Mouse (Mus musculus) cerebellum, adult (tissue): Measurements from ENCODE around the gene Daxx.
"Not testable (repeated sequence)": the region's sequence is repeated elsewhere in the genome, so short reads cannot be mapped to it uniquely, and the experiment has no call there.

Source experiments
- ATAC-seq: cut with Nextera tagmentation; 2 replicates; pipeline ENCODE4 v1.9.2; 2017; ENCODE audit warnings: mild to moderate bottlenecking, moderate library complexity, mixed read lengths; ENCODE audit not compliant: insufficient number of reproducible peaks, low FRiP score, low TSS enrichment

Gene Daxx

GRCm38 (mm10) chr17:33909077-33909868, at the start of gene Daxx:
Gene Daxx (plus strand): TSS chr17:33909414.
- ATAC-seq = peak; percentile 95

DNA sequence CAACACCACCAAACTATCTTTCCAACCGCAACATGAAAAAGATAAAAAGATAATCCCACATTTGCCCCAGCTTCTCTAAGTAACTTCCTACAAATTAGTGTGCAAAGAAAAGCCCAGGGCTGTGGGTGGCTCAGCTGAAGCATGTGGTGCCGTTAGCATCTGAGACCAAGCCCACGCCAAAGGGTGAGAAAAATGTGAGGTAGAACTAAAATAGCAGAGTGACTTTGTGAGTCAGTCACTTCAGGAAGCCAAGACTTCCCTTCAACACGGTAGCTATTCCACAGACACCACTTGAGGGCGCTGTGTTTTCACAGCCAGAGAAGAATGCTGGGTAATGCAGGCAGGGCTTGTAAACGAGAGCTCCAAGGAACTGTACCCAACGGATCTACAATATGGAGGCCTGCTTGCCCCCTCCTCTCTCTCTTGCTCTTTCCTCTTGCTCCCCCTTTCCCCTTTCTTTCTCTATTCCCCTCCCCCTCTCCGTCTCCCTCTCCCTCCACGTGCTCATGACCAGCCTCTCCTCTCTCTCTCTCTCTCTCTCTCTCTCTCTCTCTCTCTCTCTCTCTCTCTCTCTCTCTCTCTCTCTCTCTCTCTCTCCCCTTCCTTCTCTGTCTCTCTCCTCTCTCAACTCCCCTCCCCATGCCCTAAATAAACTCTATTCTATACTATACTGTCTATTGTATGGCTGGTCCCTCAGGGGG, 43.7 kb upstream of the Daxx start:
- ATAC-seq = no peak

GRCm38 (mm10) chr17:33873537-33873936, 35.7 kb upstream of the Daxx start, which contains the start of gene Gm7029:
Gene Gm7029 (plus strand): TSS chr17:33873837.
- ATAC-seq = not testable (repeated sequence)

DNA sequence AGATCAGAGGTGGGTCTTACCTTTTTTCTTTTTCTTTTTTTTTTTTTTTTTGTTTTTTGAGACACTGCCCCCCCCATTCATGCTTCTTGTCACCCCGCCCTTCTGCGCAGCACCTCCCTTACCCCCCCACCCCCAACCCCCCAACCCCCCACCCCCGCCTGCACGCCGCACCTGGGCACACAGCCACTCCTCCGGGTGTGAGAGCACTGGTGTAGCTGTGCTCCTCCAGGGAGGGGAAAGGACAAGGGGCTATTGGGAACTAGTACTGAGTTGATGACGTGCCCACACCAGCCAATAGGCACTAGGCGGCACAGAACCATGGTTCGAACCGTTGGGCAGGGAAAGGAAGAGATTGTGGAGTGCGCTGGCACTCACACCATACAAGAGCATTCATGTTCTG, 34.8 kb upstream of the Daxx start:
- ATAC-seq = no peak

GRCm38 (mm10) chr17:33875797-33876196, 33.4 kb upstream of the Daxx start:
- not testable (repeated sequence) for ATAC-seq

DNA sequence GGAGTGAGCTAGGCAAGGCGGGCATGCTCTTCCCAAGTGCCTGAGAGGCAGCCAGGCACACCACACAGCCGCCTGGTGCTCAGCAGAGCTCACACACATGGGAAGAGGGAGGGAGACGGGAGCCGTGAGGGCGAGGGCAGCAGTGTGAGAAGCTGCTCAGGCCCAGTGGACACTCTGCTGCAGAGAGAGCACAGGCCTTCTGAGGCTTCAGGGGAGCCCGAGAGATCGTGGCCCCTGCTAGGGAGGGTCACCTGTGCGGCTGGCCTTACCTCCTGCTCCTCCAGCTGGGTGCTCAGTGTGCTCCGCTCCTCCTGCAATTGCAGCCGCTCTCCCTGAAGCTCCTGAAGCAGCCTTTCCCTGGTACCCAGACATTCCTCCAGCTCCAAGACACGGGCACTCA, 24.9 kb upstream of the Daxx start:
- ATAC-seq = not testable (repeated sequence)

- not testable (repeated sequence) for ATAC-seq
Observed at GRCm38 (mm10) chr17:33887802-33888201, 21.4 kb upstream of the Daxx start.

GRCm38 (mm10) chr17:33888230-33888629, 21.0 kb upstream of the Daxx start:
- ATAC-seq = not testable (repeated sequence)

GRCm38 (mm10) chr17:33889941-33890532, 19.2 kb upstream of the Daxx start:
- ATAC-seq = not testable (repeated sequence)

DNA sequence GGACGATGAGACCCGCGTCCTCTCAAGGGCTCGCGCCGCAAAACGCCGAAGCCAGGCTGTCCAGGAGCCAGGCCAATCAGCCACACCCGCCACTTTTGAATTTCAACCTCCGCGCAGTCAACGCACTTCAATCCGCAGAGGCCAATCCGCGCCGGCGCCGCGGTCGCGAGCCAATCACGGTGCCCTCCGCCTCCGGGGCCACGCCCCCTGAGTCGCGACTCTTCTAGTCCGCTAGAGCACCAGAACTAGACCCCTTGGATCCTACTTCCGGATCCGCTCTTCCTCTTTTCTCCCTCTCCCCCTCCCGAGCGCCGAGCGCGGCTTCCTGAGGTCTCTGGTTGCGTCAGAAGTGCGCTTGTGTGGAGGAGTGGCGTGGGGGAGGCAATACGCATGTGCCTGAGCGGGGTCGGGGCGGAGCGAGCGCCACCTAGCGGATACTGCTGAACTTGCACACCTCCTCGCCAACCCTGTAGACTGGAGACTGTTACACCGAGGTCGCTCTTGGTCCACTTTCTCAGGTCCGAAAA, 18.6 kb upstream of the Daxx start, which contains the start of gene Kifc1:
Gene Kifc1 (minus strand): TSS at position 129 of the 527 bp plus-strand sequence.
- ATAC-seq = peak; percentile 99

GRCm38 (mm10) chr17:33891357-33891756, 17.9 kb upstream of the Daxx start:
- no peak for ATAC-seq

GRCm38 (mm10) chr17:33891892-33892291, 17.3 kb upstream of the Daxx start:
- not testable (repeated sequence) for ATAC-seq

DNA sequence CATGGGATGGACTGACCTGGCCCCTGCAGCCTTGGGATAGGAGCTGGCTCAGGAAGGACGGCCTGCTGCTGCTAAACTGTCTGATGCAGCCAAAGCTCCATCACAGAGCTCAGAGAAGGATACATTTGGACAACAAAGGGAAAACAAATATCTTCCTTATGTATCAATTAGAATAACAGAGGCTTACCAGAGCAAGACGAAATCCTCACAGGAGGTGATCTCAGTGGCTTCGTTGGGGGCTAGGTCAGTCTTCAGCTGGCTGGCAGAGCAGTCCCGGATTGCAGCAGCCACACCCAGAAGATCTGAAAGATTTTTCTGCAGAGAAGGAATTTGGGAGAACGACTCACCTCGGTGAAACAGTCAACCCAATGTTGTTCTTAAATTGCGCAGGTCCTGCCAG, 16.8 kb upstream of the Daxx start:
- no peak for ATAC-seq

DNA sequence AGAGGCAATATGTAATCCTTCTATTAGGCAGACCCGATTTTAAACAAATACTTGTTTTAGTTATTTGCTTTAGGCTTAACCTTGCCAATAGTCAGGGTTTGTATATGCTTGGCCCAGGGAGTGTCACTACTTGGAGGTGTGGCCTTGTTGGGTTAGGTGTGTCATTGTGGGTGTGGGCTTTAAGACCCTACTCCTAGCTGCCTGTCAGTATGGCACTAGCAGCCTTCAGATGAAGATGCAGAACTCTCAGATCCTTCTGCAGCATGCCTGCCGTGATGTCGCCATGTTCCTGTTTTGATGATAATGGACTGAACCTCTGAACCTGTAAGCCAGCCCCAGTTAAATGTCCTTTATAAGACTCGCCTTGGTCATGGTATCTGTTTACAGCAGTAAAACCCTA, 16.2 kb upstream of the Daxx start:
- ATAC-seq = not testable (repeated sequence)

DNA sequence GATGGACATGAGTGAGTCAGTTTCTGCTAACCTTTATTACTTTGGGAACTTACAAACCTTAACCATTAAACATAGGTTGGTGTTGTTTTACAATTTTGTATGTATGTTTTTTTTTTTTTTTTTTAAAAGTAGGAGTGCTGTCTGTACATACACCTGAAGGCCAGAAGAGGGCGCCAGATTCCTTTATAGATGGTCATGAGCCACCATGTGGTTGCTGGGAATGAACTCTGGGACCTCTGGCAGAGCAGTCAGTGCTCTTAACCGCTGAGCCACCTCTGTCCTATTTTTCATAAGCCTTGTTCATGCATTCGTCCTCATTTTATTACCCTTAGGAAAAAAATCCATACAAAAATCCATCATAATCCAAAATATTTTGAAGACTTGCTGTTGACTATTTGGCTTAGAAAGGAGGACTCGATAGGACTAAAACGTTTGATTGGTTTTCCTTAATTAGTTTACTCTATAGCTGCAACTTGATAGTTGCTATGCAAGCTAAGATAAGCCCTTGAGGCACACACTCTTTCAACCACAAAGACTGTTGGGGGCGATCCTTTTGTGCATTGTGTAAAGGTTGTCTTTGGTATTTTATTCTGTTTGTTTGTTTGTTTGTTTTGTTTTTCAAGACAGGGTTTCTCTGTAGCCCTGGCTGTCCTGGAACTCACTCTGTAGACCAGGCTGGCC, 12.0 kb upstream of the Daxx start:
- no peak for ATAC-seq

- not testable (repeated sequence) for ATAC-seq
Observed at GRCm38 (mm10) chr17:33898193-33898592, 11.0 kb upstream of the Daxx start.

DNA sequence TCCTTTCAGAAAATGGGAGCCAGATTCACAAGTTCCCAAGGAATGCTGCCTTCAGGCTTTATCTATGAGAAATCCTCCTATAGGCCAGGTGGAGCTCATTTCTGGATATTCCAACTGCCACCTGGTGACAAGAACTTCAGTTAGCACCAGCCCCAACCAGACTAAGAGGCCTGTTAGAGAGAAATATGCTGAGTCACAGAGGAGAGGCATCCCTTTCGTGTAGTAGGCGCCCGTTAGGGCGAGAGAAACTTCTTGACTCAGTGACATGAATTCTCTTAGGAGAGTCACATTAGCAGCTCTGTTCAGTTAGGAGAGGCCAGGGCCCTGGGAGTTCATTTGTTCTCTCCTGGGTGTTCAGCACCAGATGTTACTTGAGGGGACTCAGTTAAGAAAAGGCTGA, 9.6 kb upstream of the Daxx start:
- no peak for ATAC-seq

- ATAC-seq = no peak
Observed at GRCm38 (mm10) chr17:33900281-33900988, 8.8 kb upstream of the Daxx start.

- ATAC-seq = no peak
Observed at GRCm38 (mm10) chr17:33900989-33901314, 8.3 kb upstream of the Daxx start.

DNA sequence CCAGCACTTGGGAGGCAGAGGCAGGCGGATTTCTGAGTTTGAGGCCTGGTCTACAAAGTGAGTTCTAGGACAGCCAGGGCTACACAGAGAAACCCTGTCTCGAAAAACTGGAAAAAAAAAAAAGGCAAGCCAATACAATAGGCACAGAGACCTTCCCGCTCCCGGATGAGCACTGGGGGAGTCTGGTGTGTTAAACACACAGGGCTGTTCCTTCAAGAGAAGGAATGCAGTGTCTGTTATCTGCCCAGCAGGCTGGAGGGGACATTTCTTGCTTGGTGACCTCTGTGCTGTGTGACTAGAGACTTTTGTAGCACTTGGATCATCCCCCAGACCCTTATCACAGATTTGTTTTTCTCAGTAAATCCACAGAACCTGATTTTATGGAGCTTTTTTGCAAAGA, 7.6 kb upstream of the Daxx start:
- no peak for ATAC-seq
